Mouse (Mus musculus): ENCODE results near the gene Il1rn. TPM values are rescaled to one million over a fixed set of nuclear protein-coding genes. Genes with fewer than 3 reads are reported as not detected.

Il1rn gene
- 1.1 and 2.0 TPM in 2 replicates for polyA plus RNA-seq (2012; ENCODE audit: insufficient read depth, insufficient read length, missing spikeins)

DNA sequence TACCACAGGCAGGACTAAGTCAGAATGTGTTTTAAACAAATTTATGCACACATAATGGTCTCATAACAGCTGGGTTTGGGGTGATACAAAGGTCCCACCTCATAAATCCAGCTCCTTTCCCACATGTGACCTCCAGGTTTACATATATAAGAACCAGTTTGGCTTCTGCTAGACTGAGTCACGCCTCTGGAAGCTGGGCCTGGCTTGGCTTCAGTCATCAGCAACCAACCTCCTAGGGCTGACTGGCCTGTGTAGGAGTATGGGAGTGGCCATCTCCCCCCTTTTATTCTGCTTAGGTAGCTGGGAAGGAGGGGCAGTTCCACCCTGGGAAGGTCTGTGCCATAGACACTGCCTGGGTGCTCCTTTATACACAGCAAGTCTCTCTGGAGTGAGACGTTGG, at the start of gene Il1rn:
TSS of gene Il1rn (plus strand) at position 309 of the 400 bp plus-strand sequence.
- Histone ChIP-seq H3K4me1 (ENCODE audit: control insufficient read depth, insufficient read depth, insufficient read length, low read length) (no peaks in the 10 kb centered on the region), H3K27ac (replicated peaks; ENCODE audit: low read depth, low read length) (no peak within 1 kb of the TSS), H3K4me3 (ENCODE audit: insufficient read depth, low read depth, low read length) (no peak within 1 kb of the TSS)

DNA sequence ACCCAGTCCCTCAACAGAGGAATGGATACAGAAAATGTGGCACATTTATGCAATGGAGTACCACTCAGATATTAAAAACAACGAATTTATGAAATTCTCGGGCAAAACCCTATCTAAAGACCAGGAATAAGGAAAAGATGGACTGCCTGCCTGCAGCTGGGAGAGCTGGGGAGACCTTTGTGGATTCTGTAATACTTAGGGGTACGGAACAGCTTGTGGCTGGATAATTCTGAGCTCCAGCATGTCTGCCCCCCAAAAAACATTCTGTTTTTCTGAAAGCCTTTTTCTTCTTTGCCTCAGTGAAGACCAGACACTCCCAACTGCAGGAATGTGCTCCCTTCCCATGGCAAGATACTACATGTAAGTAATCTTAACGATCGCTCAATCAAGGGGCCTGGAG, 45.8 kb upstream of the Il1rn start, which contains the start of gene Il1f10:
TSS of gene Il1f10 (plus strand) at position 301 of the 400 bp plus-strand sequence.
- H3K4me3 ChIP-seq (ENCODE audit: insufficient read depth, low read depth, low read length) = no peak within 1 kb of the TSS
- H3K27ac ChIP-seq (replicated peaks; ENCODE audit: low read depth, low read length) = no peak within 1 kb of the TSS
- H3K4me1 ChIP-seq (ENCODE audit: control insufficient read depth, insufficient read depth, insufficient read length, low read length) = no peaks in the 10 kb centered on the region

DNA sequence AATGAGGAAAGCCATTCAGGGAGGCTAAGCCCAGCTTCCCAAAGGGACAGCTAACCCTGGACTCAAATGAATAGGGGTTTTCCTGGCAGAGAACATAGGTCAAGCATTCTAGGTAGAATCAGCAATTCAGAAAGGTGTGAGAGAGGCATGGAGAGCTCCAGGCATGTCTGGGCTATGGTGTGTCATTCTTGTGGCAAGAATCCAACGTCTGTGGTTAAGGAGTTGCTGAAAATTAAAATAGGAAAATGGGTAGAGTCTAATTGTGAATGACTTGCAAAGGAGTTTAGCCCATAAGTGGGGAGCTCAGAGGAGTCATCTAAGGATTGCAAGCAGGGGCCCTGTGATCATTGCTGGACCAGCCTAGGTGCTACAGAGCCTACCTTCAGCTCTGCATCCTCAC, 42.0 kb upstream of the Il1rn start:
- Histone ChIP-seq H3K4me1 (ENCODE audit: control insufficient read depth, insufficient read depth, insufficient read length, low read length) (no peaks in the 10 kb centered on the region), H3K4me3 (ENCODE audit: insufficient read depth, low read depth, low read length) (no peak overlapping the region), H3K27ac (replicated peaks; ENCODE audit: low read depth, low read length) (no peak overlapping the region)

GRCm38 (mm10) chr2:24296837-24297236, 39.8 kb upstream of the Il1rn start:
- H3K4me3 ChIP-seq (ENCODE audit: insufficient read depth, low read depth, low read length) = no peak overlapping the region
- H3K4me1 ChIP-seq (ENCODE audit: control insufficient read depth, insufficient read depth, insufficient read length, low read length) = no peaks in the 10 kb centered on the region
- no peak overlapping the region for H3K27ac ChIP-seq (replicated peaks; ENCODE audit: low read depth, low read length)

DNA sequence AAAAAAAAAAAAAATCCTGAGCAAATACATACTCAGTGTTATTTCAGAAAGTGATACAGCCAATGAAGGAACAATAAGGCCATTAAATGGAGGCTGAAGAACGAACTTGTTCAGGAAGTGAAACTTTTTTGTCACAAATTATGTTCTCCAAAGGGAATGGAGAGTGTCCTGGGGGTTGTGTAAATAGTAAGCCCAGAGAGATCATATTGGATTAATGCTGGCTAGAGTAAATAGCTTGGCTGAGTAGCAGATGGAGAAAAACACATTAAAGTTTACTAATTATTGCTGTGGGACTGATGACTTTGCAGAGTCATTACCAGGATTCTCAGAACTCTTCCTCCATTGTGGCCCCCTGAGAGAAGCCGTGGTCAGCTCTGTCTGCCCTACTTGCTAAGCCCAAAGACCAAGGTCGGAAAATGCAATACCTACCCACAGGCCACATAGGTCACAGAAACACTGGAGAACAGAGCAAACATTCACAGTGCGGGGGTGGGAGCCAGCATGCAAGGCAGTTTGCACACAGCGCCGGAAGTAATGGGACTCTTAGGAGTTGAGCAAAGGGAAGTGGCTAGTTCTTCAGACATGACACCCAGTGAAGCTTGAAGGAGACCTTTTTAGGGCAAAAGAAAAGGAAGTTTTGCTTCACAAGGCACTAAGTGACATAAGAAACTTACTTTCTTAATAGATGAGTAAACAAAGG, 25.2 kb upstream of the Il1rn start:
- Histone ChIP-seq H3K4me3 (ENCODE audit: insufficient read depth, low read depth, low read length) (no peak overlapping the region), H3K4me1 (ENCODE audit: control insufficient read depth, insufficient read depth, insufficient read length, low read length) (no peaks in the 10 kb centered on the region), H3K27ac (replicated peaks; ENCODE audit: low read depth, low read length) (0 out of 2 replicates have a peak overlapping the region, but pooled peaks have one; percentile 16)

- no peak overlapping the region for H3K27ac ChIP-seq (replicated peaks; ENCODE audit: low read depth, low read length)
- no peaks in the 10 kb centered on the region for H3K4me1 ChIP-seq (ENCODE audit: control insufficient read depth, insufficient read depth, insufficient read length, low read length)
- H3K4me3 ChIP-seq (ENCODE audit: insufficient read depth, low read depth, low read length) = no peak overlapping the region
Measured at GRCm38 (mm10) chr2:24316919-24317318, 19.7 kb upstream of the Il1rn start.

DNA sequence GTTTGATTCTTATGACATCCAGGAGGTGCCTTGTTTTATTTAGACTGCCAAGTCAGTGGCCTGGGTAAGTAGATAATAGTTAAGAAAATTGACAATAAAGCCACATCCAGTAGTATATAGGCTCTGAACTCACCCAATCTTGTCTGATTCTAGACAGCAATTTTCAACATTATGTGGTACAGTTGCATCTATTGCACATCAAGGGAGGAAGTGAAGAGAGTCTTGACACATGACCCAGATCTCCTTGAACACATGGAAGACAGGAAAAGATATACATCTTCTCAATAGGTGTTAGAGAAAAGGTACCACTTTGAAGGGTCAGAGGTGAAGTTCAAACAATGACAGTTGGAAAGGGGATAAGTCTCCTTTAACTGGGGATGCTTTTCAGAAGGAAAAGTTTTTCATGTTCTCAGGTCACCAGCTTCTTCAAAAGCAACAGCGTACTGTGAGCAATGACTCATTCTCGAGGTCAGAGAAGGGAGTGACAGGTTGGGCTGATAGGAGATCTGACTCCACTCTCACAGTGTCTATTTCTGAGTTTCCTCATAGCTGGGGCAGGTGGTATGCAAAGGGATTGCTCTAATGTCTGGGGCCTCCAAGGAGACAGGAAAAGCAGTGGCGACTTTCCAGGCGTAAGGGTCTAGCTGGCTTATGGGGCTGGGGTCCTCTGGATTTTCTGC, 18.6 kb upstream of the Il1rn start:
- Histone ChIP-seq H3K4me1 (ENCODE audit: control insufficient read depth, insufficient read depth, insufficient read length, low read length) (no peaks in the 10 kb centered on the region), H3K4me3 (ENCODE audit: insufficient read depth, low read depth, low read length) (no peak overlapping the region), H3K27ac (replicated peaks; ENCODE audit: low read depth, low read length) (no peak overlapping the region)

- no peak overlapping the region for H3K27ac ChIP-seq (replicated peaks; ENCODE audit: low read depth, low read length)
- no peaks in the 10 kb centered on the region for H3K4me1 ChIP-seq (ENCODE audit: control insufficient read depth, insufficient read depth, insufficient read length, low read length)
- H3K4me3 ChIP-seq (ENCODE audit: insufficient read depth, low read depth, low read length) = no peak overlapping the region
Measured at GRCm38 (mm10) chr2:24335333-24335732, 1.3 kb upstream of the Il1rn start.

GRCm38 (mm10) chr2:24341395-24341885, 4.8 kb downstream of the Il1rn start:
- Histone ChIP-seq H3K27ac (replicated peaks; ENCODE audit: low read depth, low read length) (no peak overlapping the region), H3K4me3 (ENCODE audit: insufficient read depth, low read depth, low read length) (no peak overlapping the region), H3K4me1 (ENCODE audit: control insufficient read depth, insufficient read depth, insufficient read length, low read length) (no peaks in the 10 kb centered on the region)

DNA sequence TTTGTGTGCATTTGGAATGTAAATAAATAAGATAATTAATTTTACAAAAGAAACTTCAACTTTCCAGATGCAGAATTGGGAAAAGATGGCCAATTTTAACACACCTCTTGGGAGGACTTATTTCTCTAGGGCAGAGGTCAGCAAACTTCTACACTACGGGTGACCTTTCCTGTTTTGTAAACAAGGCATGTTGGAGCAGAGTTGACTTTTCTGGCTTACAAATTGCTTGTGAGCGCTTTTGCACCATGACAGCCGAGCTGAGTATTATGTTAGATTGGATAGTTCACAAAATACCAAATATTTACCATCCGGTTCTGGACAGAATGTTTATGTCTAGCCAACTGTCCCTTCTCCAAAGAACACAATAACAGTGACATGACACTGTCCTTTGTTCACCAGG, 8.0 kb downstream of the Il1rn start:
- no peak overlapping the region for H3K4me3 ChIP-seq (ENCODE audit: insufficient read depth, low read depth, low read length)
- no peak overlapping the region for H3K27ac ChIP-seq (replicated peaks; ENCODE audit: low read depth, low read length)
- H3K4me1 ChIP-seq (ENCODE audit: control insufficient read depth, insufficient read depth, insufficient read length, low read length) = no peaks in the 10 kb centered on the region

DNA sequence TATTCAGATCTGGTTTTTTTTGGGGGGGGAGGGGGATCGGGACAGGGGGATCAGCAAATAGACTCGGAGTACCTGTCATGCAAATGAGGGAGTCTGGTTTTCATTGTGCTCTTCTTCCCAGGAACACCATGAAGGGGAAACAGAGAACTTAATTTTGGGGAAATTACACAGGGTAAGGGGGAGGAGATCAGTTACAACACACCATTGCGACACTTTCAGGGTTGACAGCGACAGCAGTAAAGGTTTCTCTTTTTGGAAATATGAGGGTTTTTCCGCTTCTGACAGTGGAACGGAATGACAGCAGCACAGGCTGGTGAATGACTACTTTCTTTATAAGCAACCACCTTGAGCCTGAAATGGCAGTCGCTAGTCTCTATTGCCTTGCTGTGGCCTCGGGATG, 8.4 kb downstream of the Il1rn start:
- Histone ChIP-seq H3K4me1 (ENCODE audit: control insufficient read depth, insufficient read depth, insufficient read length, low read length) (no peaks in the 10 kb centered on the region), H3K27ac (replicated peaks; ENCODE audit: low read depth, low read length) (no peak overlapping the region), H3K4me3 (ENCODE audit: insufficient read depth, low read depth, low read length) (no peak overlapping the region)

GRCm38 (mm10) chr2:24347926-24348325, 11.3 kb downstream of the Il1rn start:
- no peak overlapping the region for H3K4me3 ChIP-seq (ENCODE audit: insufficient read depth, low read depth, low read length)
- H3K27ac ChIP-seq (replicated peaks; ENCODE audit: low read depth, low read length) = no peak overlapping the region
- no peaks in the 10 kb centered on the region for H3K4me1 ChIP-seq (ENCODE audit: control insufficient read depth, insufficient read depth, insufficient read length, low read length)

- no peak overlapping the region for H3K27ac ChIP-seq (replicated peaks; ENCODE audit: low read depth, low read length)
- no peaks in the 10 kb centered on the region for H3K4me1 ChIP-seq (ENCODE audit: control insufficient read depth, insufficient read depth, insufficient read length, low read length)
- H3K4me3 ChIP-seq (ENCODE audit: insufficient read depth, low read depth, low read length) = no peak overlapping the region
Measured at GRCm38 (mm10) chr2:24351159-24351558, 14.5 kb downstream of the Il1rn start.

DNA sequence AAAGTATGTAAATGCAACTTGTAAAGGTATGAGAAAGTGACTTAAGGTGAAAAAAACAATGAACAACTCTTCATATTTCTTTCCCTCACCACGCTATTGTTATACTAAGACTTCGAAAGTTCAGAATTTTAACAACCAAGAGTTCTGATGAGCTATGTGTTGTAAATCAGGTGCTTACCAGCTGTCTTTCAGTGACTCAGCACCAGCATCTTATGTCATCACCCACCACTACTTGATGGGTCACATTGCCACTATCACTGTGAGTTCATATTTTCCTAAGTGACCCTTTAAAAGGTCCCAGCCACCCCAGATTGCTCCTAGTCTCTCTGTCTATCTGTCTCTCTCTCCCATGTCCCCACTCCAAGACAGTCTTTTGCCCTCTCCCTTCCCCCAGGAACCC, 16.4 kb downstream of the Il1rn start:
- no peak overlapping the region for H3K4me3 ChIP-seq (ENCODE audit: insufficient read depth, low read depth, low read length)
- no peak overlapping the region for H3K27ac ChIP-seq (replicated peaks; ENCODE audit: low read depth, low read length)
- no peaks in the 10 kb centered on the region for H3K4me1 ChIP-seq (ENCODE audit: control insufficient read depth, insufficient read depth, insufficient read length, low read length)

DNA sequence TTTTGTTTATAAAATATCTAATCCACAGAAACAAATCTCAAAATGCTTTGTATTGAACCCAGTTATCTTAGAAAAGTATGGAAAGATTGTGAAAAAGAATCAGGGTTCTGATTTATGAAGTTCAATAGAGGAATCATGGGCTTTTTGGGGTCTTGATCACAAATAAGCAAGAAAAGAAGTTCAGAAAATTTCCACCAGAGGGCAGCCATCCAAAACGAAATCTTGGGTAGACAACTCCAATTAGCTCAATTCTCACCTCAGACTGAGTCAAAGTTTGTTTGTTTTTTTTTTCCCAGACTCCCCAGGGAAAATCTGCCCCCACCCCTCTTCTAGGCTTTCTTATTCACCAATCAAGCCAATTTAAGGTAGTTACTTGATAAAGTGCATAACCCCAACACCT, 21.0 kb downstream of the Il1rn start:
- Histone ChIP-seq H3K27ac (replicated peaks; ENCODE audit: low read depth, low read length) (no peak overlapping the region), H3K4me1 (ENCODE audit: control insufficient read depth, insufficient read depth, insufficient read length, low read length) (no peaks in the 10 kb centered on the region), H3K4me3 (ENCODE audit: insufficient read depth, low read depth, low read length) (no peak overlapping the region)

DNA sequence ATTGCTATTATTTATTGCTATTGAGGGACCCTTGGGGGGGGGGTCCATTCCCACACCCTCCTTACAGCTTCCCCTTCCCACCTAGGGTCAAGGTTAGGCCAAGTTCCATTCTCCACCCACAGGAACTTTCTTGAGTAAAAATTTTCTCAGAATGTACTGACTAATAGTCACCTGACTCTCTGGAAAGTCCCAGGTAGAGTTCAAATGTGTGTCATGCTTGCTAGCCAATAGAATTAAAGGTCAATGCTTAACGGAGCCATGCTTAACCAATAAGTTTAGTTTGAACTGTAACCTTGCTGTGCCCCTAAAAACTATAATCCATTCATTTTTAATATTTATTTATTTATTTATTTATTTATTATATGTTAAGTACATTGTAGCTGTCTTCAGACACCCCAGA, 22.7 kb downstream of the Il1rn start:
- Histone ChIP-seq H3K27ac (replicated peaks; ENCODE audit: low read depth, low read length) (no peak overlapping the region), H3K4me3 (ENCODE audit: insufficient read depth, low read depth, low read length) (no peak overlapping the region), H3K4me1 (ENCODE audit: control insufficient read depth, insufficient read depth, insufficient read length, low read length) (no peaks in the 10 kb centered on the region)
